Mouse (Mus musculus): ENCODE data around the gene Rdh13.

Gene Rdh13

GRCm38 (mm10) chr7:4445216-4445791 is at the start of gene Rdh13:
TSS of gene Rdh13 (minus strand) at chr7:4445649.
- peak; percentile 65 for DNase-seq (ENCODE audit: low spot score)

GRCm38 (mm10) chr7:4493991-4494390 is 48.5 kb upstream of the Rdh13 start:
- no peak for DNase-seq (ENCODE audit: low spot score)

DNA sequence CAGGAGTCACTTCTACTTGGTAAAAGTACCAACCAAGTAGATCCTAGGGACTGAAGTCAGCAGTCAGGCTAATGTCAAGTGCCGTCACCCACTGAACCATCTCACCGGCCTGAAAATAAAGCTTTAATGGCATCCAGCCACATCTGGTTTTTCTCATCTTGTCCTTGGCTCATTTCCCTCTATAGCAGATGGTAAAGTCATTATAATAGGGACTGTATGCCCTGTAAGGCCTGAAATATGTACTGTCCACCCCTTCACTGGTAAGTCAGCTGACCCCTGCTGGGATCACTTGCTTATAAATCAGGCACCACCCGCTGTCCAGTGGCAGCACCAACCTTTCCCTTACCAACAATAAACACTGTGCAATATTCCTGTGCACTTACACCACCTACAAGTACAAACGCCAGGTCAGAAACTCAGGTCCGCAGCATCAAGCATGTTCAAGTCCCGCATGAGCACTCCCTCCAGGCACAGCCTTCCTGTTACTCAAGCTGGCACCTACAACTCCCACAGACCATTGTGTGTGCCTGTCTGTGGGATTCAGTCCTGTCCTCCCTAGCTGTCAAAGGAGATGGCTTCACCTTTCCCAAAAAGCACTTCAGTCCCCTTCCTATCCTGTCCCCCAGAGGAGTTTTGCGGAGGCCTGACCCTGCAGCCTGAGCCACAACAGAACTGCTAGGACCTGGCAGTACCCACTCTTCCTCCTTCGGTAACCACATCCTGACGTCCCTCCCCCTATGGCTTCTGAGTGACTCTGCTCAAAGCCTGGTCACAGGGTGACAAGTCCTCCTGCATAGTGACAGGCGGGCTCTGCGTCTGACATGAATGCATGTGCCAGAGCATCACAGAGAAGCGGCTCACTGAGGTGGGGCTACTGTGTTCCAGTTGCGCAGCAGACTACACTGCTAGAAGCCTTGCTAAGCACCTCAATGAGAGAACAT is 47.1 kb upstream of the Rdh13 start:
- DNase-seq (ENCODE audit: low spot score) = no peak

DNA sequence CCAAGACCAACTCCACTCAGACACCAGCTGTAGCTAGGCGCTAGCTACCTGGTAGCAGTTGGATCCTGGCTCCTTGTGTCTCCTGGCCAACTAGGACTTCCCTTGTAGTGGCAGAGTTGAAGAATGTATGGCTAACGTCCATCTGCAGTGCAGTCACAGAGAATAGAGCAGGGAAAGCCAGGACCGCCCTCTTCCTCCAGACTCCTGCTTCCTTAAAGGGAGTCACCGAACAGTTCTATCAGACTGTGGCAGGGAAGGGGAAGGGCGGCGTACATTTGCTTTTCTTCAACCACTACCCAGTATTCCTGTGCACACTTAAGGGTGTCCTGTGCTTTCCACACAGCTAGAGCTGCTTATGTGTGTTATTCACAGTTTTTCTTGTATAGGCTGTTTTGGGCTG is 45.9 kb upstream of the Rdh13 start:
- no peak for DNase-seq (ENCODE audit: low spot score)

GRCm38 (mm10) chr7:4482281-4482680 is 36.8 kb upstream of the Rdh13 start:
- no peak for DNase-seq (ENCODE audit: low spot score)

- no peak for DNase-seq (ENCODE audit: low spot score)
Measured at GRCm38 (mm10) chr7:4479674-4480073, 34.2 kb upstream of the Rdh13 start.

- DNase-seq (ENCODE audit: low spot score) = no peak
Measured at GRCm38 (mm10) chr7:4478796-4479291, 33.4 kb upstream of the Rdh13 start.

GRCm38 (mm10) chr7:4478021-4478795 is 32.8 kb upstream of the Rdh13 start:
- peak; percentile 65 for DNase-seq (ENCODE audit: low spot score)

DNA sequence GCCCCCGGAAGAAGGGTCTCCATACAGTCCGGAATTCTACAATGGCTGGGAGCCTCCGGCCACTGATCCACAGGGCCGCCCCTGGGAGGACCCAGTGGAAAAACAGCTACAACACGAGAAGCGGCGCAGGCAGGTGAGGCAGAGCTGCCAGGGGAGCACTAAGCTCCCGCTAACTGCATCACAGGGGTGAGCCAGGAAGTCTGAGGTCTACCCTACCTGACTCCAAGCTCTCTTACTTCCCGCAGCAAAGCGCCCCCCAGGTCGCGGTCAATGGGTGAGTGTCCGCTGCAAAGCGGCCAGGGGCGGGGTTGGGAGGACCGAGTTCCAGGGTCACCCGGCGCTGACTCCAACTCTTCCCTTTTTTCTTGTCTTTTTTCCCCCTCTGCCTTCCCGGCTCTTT is 28.5 kb upstream of the Rdh13 start:
- no peak for DNase-seq (ENCODE audit: low spot score)

DNA sequence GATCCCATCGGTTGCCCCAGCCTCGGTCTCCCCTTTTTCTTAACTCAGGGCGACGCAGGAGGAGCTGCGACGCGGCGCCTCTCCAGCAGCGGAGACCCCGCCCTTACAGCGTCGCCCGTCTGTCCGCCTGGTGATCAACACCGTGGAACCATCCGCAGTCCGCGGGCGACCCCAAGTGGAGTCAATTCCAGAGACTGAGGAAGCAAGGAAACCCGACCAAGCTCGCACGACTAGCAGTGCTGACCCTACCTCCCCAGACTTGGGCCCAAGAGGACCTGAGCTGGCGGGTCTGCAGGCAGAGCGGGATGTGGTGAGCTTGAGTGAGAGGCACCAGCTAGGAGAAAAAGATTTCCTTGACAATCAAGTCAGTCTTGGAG is 25.7 kb upstream of the Rdh13 start:
- peak; percentile 76 for DNase-seq (ENCODE audit: low spot score)

GRCm38 (mm10) chr7:4470275-4471178 is 25.1 kb upstream of the Rdh13 start:
- DNase-seq (ENCODE audit: low spot score) = peak; percentile 57

DNA sequence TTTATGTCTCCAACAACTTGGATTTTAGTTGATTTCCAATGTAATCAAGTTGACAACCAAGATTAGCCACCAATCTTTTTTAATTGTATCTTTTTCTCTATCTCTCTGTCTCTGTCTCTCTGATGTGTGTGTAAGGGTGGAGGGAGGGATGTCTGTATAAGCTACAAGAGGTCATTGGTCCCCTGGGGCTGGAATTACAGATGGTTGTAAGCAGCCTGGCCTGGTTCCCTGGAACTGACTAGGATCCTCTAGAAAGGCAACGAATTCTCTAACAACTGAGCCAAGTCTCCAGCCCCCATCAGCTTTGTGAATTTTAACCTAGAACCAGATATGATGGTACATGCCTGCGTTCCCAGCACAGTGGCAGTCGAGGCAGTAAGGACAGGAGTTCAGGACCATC is 22.4 kb upstream of the Rdh13 start:
- DNase-seq (ENCODE audit: low spot score) = no peak

DNA sequence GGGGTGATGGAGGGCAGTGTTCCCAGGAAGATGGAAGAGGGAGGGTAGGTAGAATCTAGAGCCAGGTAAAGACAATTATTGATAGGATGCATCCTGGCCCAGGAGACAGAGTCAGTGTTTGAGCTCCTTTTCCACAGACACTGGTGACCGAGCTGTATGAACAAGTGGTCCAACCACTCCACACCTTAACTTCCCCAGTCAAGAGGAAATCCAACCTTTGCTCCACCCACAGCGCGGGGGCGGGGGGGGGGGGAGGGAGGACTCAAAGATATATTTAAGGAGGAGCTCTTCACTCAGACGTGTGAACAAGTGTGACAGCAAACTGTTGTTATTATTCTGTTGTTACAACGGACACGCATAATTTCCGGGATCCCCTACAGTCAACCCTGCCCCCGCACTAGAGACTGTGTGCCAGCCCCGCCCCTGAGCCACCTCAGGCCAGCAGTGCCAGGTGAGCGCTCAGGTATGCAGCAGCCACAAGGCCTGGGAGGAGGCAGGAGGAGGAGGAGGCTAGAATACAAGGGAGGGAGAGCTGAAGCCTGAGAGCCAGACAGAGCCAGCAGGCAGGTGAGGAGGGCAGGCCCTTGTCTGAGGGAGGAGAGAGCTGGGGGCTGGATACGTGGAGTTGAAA is 18.9 kb upstream of the Rdh13 start:
- peak; percentile 26 for DNase-seq (ENCODE audit: low spot score)

DNA sequence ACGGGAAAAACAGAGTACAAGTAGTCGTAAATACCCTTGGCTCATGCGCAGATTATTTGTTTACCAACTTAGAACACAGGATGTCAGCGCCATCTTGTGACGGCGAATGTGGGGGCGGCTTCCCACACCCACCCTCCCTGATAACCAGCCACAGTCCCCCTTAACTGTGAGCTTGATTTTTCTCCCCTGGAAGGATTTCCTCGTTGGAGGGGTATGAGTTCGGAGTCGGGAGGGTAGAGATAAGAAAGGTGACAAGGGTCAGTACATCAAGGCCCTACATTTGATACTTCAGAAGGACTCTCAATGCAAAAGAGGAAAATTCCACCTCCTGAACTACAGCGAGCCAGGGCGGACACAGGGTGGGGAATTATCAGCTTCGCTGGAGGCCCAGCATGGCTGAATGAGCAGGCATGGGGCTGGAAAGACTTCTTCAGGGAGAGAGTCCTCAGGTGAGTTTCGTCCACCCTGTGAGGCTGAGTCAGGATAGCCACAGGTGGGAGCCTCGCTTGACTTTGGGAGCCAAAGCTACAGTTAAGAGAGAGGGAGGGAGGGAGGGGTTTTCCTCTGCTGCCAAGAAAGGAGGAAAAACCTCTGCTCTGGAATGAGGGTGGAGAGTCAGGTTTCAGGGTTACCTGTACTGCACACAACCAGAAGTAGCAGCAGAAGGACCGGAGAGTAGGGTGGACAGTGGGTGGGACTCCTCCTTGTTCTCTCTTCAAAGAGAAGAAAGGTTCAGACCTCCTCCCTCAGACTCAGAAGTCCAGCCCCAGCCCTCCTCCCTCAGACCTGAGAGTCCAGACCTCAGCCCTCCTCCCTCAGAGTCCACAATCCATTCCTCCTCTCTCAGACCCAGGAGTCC is 15.4 kb upstream of the Rdh13 start, which contains the start of gene Eps8l1:
Gene Eps8l1, plus strand, starts transcription at position 99 of the 859 bp plus-strand sequence.
- DNase-seq (ENCODE audit: low spot score) = no peak

GRCm38 (mm10) chr7:4452644-4453043 is 7.2 kb upstream of the Rdh13 start:
- DNase-seq (ENCODE audit: low spot score) = no peak

DNA sequence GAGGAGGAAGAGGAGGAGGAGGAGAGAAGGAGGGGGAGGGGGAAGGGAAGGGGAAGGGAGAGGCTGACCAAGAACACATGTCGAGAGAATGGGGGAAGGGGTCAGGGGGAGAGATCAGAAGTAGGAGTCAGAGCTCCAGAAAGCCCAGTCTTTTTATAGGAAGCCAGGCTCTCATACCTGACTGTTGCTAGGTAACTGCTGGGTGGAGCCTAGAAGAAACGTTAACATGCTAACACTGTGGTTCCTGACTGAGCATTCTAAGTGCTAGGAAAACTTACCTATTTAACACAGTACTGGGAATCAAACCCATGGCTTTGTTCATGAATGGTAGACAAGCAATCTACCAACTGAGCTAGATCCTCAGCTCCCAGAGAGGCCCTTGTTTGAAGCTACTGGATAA is 3.8 kb upstream of the Rdh13 start:
- DNase-seq (ENCODE audit: low spot score) = no peak

- DNase-seq (ENCODE audit: low spot score) = no peak
Measured at GRCm38 (mm10) chr7:4448439-4448838, 3.0 kb upstream of the Rdh13 start.

- DNase-seq (ENCODE audit: low spot score) = no peak
Measured at GRCm38 (mm10) chr7:4447138-4447537, 1.7 kb upstream of the Rdh13 start.

- no peak for DNase-seq (ENCODE audit: low spot score)
Measured at GRCm38 (mm10) chr7:4440549-4440948, 4.9 kb downstream of the Rdh13 start.

DNA sequence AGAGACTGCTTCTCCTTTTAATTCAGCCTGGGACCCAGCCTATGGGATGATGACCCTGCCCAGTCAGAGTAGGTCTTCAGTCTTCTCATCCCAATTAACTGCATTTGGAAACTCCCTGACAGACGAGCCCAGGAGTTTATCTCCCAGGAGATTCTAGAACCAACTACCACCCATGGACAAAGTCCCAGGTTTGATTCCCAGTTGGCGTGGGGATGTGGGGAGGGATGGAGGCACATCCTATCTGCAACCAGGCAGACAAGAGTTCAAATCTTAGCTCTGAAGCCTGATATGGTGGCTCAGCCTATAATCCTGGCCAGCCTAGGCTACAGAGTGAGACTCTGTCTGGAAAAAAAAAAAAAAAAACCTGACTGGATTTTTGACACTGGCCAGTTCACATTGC is 7.7 kb downstream of the Rdh13 start:
- no peak for DNase-seq (ENCODE audit: low spot score)
